Mouse (Mus musculus) liver, embryonic 13.5 days (tissue): ENCODE results near the gene Olfr66. TPM values are rescaled to one million over a fixed set of nuclear protein-coding genes. Genes with fewer than 3 reads are reported as not detected.

Source experiments
- polyA plus RNA-seq: library from polyadenylated mRNA; unstranded; fragments of >200 nt; fragmentation: Nextera tagmentation; extraction: Ambion mirVana; gene quantifications from 2 replicates; pipeline ENCODE4 v1.2.1, GENCODE M21; 2015

The Olfr66 gene
- polyA plus RNA-seq, 1 experiment from 2014 or later, result not detected

Other genes starting within 250 kb of the Olfr66 start
- not detected in 2 replicates for gene Olfr622, start 243.6 kb downstream of the Olfr66 start, polyA plus RNA-seq
- gene Olfr623, start 222.6 kb downstream of the Olfr66 start, polyA plus RNA-seq, result not detected in 2 replicates
- gene Olfr624, start 215.1 kb downstream of the Olfr66 start, polyA plus RNA-seq, result 0.02 TPM in 1 of 2 replicates, not detected in the other
- gene Olfr625-ps1, start 203.5 kb downstream of the Olfr66 start, polyA plus RNA-seq, result not detected in 2 replicates
- not detected in 2 replicates for gene Olfr243, start 171.6 kb downstream of the Olfr66 start, polyA plus RNA-seq
- not detected in 2 replicates for gene Olfr628, start 155.9 kb downstream of the Olfr66 start, polyA plus RNA-seq
- gene Olfr629, start 141.3 kb downstream of the Olfr66 start, polyA plus RNA-seq, result 0.08 and 0.17 TPM in 2 replicates
- not detected in 2 replicates for gene Olfr630, start 128.9 kb downstream of the Olfr66 start, polyA plus RNA-seq
- not detected in 2 replicates for gene Olfr69, start 114.7 kb downstream of the Olfr66 start, polyA plus RNA-seq
- not detected in 2 replicates for gene Olfr68, start 106.6 kb downstream of the Olfr66 start, polyA plus RNA-seq
- gene Olfr67, start 94.4 kb downstream of the Olfr66 start, polyA plus RNA-seq, result not detected in 2 replicates
- 49,070 and 53,102 TPM in 2 replicates for gene Hbb-bt, start 72.3 kb downstream of the Olfr66 start, polyA plus RNA-seq
- 91,050 and 104,119 TPM in 2 replicates for gene Hbb-bs, start 58.2 kb downstream of the Olfr66 start, polyA plus RNA-seq
- gene Hbb-bh2, start 45.7 kb downstream of the Olfr66 start, polyA plus RNA-seq, result 0.32 and 0.36 TPM in 2 replicates
- gene Hbb-bh1, start 43.1 kb downstream of the Olfr66 start, polyA plus RNA-seq, result 367 and 436 TPM in 2 replicates
- gene Hbb-y, start 33.0 kb downstream of the Olfr66 start, polyA plus RNA-seq, result 3,309 and 4,306 TPM in 2 replicates
- not detected in 2 replicates for gene Olfr64, start 8.2 kb upstream of the Olfr66 start, polyA plus RNA-seq
- not detected in 2 replicates for gene Olfr65, start 17.2 kb upstream of the Olfr66 start, polyA plus RNA-seq
- gene Olfr631, start 42.6 kb upstream of the Olfr66 start, polyA plus RNA-seq, result 0.12 TPM in 1 of 2 replicates, not detected in the other
- gene Olfr632, start 48.1 kb upstream of the Olfr66 start, polyA plus RNA-seq, result 0.21 and 0.33 TPM in 2 replicates
- gene Olfr633, start 58.2 kb upstream of the Olfr66 start, polyA plus RNA-seq, result not detected in 2 replicates
- not detected in 2 replicates for gene Olfr635, start 84.9 kb upstream of the Olfr66 start, polyA plus RNA-seq
- gene Olfr638, start 112.5 kb upstream of the Olfr66 start, polyA plus RNA-seq, result not detected in 2 replicates
- gene Olfr639, start 131.1 kb upstream of the Olfr66 start, polyA plus RNA-seq, result not detected in 2 replicates
- not detected in 2 replicates for gene Olfr640, start 139.3 kb upstream of the Olfr66 start, polyA plus RNA-seq
- gene Olfr641, start 149.2 kb upstream of the Olfr66 start, polyA plus RNA-seq, result not detected in 2 replicates
- not detected in 2 replicates for gene Olfr642, start 166.4 kb upstream of the Olfr66 start, polyA plus RNA-seq
- gene 4930516K23Rik, start 175.2 kb upstream of the Olfr66 start, polyA plus RNA-seq, result not detected in 2 replicates
- not detected in 2 replicates for gene Olfr644, start 185.6 kb upstream of the Olfr66 start, polyA plus RNA-seq
- gene Olfr645, start 199.2 kb upstream of the Olfr66 start, polyA plus RNA-seq, result not detected in 2 replicates
- gene Olfr646, start 218.6 kb upstream of the Olfr66 start, polyA plus RNA-seq, result not detected in 2 replicates
- gene Ubqln5, start 243.6 kb upstream of the Olfr66 start, polyA plus RNA-seq, result not detected in 2 replicates